Mouse (Mus musculus): ENCODE data around the gene Cdh23.

DNA sequence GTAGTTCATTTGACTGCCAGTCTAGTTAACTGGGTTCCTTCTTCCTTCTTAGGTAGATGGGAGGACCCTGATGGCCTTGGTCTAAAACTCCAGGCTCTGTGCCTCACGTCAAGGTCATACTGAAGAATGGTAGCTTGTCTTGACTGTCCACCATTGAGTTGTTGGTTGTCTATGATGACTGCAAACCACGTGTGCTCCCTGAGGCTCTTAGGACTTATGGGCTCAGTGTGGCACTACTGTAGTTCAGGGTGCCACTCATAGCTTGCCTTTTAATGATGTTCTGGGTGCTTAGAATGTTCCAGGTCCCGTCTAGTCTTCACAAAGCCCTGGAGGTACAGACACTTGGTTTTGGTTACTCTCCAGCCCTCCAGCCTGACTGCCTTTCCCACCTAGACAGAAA, 417.5 kb downstream of the Cdh23 start:
- TF ChIP-seq POLR2A (IDR thresholded peaks at IDR 0.05; ENCODE audit: borderline replicate concordance, low read depth, low read length), result no peak
- no peak for TF ChIP-seq CTCF (IDR thresholded peaks at IDR 0.05; ENCODE audit: low read depth, low read length)

Data from bone marrow macrophage, adult 2 months (primary cell).